Mouse (Mus musculus) bone marrow, adult 2 months (tissue): Measurements from ENCODE around the gene Nadk2. TPM values are rescaled to one million over a fixed set of nuclear protein-coding genes. Genes with fewer than 3 reads are reported as not detected.

Source experiments
- H3K27ac ChIP-seq: fragments of 200-500 bp; 2 replicates; pipeline ENCODE4 v1.5.1; 2012; ENCODE audit warnings: low read depth, mild to moderate bottlenecking, control low read depth, inconsistent platforms, low read length; ENCODE audit not compliant: control insufficient read depth, poor library complexity, insufficient read depth
- H3K4me1 ChIP-seq: fragments of 200-500 bp; 2 replicates; pipeline ENCODE4 v1.6.1; 2011; ENCODE audit warnings: low read length; ENCODE audit not compliant: control insufficient read depth, insufficient read depth
- H3K4me3 ChIP-seq: fragments of 200-500 bp; replicated peaks from 2 replicates; pipeline ENCODE3; 2011; ENCODE audit warnings: mild to moderate bottlenecking, low read depth, low read length, control low read depth; ENCODE audit not compliant: control insufficient read depth
- CTCF ChIP-seq: fragments of 200-500 bp; IDR thresholded peaks from 2 replicates; pipeline ENCODE4 v1.5.1; 2011; ENCODE audit warnings: low read length, control low read depth; ENCODE audit not compliant: control insufficient read depth, insufficient read depth
- POLR2A ChIP-seq: fragments of 200-500 bp; IDR thresholded peaks from 2 replicates; pipeline ENCODE4 v1.6.1; 2011; ENCODE audit warnings: low read depth, mild to moderate bottlenecking, control low read depth, low read length, borderline replicate concordance; ENCODE audit not compliant: control insufficient read depth
- WGBS: fragments of 180-500 bp; shearing (Covaris S2); methylation state at CpG from one replicate; pipeline ENCODE4 v1.1.7; 2018; 5-methylcytosine and 5-hydroxymethylcytosine counted together
- polyA plus RNA-seq: library from polyadenylated mRNA; stranded (reverse); fragments of >200 nt; gene quantifications from 2 replicates; pipeline ENCODE4 v1.2.4, GENCODE M21; 2011; ENCODE audit warnings: low replicate concordance; ENCODE audit not compliant: missing spikeins, insufficient read depth, insufficient read length

Gene Nadk2
- polyA plus RNA-seq, 1 experiment: 70.0 TPM

DNA sequence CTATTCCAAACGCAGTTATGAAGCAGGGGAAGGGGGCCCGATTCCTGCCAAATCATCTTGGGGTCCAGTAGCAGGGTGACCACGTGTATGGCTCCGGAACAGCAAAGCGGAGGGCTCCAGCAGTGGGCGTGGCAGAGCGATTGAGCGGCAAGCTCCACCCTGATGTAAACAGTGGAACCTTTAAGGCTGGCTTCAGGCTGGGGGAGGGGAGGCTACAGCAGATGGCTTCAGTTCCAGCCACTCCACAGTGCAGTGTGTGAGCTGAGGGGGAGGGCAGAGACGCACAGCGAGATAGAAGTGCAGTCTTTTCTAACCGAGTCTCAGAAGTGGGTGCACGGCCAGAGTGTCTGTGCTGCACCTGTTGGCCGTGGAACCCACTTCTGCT, 23.3 kb downstream of the Nadk2 start:
- no peak overlapping the region for H3K4me3 ChIP-seq
- 67% methylated on average over 13 of the region's 13 CpGs for whole genome bisulfite sequencing
- no peaks in the 10 kb centered on the region; the same call in 1 of the 2 replicates for H3K4me1 ChIP-seq
- no peak overlapping the region for H3K27ac ChIP-seq
- TF ChIP-seq POLR2A (no peak), CTCF (no peak)

DNA sequence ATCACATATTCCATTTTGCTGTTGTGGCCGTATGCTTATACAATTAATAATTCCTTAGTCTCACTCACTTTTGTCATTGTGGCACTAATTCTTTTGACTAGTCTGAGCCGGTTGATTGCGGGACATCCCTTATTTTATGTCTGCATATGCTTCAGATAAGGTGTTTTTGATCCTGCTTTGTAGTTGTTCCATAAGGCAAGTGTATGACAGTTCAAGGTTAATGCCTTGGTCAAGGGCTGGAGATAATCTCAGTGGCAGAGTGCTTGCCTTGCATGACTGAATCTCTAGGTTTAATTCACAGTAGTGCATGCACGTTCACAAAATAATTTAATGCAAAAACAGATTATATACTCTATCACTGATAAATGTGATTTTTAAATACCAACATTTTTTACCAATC, 25.8 kb downstream of the Nadk2 start:
- Histone ChIP-seq H3K27ac (no peak overlapping the region), H3K4me3 (no peak overlapping the region), H3K4me1 (no peaks in the 10 kb centered on the region; the same call in 1 of the 2 replicates)
- 90% methylated on average over 4 of the region's 4 CpGs for WGBS
- TF ChIP-seq POLR2A (no peak), CTCF (no peak)

DNA sequence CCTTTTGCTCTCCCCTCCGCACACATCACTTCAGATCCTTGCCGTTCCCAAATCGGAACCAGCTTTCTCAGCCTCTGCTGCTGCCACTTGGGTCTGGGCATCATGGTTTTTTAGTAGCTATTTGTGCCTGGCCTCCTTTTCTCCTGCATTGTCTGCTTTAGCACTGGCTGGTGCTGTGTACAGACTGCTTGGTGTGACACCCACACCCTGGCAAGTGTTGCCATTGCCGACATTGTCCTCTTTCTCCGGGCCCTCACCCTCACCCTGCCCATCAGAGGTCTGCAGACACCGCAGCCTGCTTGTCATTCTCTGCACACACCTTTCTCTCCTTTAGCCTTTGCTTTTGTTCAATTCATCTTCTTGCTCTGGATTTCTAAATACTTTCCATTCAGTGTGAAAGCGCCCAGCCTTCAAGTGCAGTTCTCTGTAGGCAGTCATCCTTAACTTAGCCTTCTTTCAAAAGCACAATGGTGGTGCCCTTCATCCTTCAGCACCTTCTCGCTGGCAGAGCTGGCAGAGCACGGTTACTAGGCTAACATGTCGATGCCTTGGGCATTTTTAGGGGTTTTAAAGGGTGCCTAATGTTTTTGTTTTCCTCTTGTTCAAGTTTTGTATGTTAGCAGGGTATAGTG, 29.5 kb downstream of the Nadk2 start:
- TF ChIP-seq CTCF (no peak), POLR2A (no peak)
- Histone ChIP-seq H3K27ac (no peak overlapping the region), H3K4me3 (no peak overlapping the region), H3K4me1 (no peaks in the 10 kb centered on the region)
- WGBS: 94% methylated on average over 10 of the region's 10 CpGs

DNA sequence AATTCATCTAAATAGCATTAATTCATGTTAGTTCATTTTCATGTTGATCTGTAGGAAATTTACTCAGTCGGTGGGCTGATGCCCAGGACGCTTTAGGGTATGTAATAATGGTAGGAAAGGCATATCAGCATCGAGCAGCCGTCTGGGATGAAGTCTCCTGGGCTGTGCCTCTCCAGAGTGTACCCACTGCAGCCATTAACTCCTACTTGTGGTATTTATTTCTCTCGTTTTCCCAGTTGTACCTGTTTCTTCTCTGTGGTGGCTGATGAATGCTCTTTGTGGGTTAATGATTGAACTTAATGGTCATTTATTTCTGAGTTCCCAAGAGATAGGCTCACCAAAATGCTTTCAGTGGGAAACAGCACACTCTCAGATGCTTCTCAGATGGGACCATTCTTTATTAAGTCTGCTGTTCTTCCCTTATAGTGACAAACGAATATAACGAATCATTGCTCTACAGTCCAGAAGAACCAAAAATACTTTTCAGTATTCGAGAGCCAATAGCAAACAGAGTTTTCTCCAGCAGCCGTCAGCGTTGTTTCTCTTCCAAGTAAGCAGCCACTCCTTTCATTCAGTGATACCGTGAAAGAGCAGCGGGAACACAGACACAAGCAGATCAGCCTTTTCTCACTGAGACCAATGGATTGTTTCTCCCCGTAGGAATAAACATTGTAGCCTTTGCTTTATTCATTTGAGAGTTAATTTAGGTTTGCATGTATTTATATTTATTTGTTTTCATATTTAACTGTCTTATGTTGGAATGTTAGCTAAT, 35.4 kb downstream of the Nadk2 start:
- Histone ChIP-seq H3K27ac (no peak overlapping the region), H3K4me3 (no peak overlapping the region), H3K4me1 (no peaks in the 10 kb centered on the region)
- TF ChIP-seq POLR2A: no peak
- no peak for TF ChIP-seq CTCF
- 90% methylated on average over 13 of the region's 13 CpGs for WGBS

DNA sequence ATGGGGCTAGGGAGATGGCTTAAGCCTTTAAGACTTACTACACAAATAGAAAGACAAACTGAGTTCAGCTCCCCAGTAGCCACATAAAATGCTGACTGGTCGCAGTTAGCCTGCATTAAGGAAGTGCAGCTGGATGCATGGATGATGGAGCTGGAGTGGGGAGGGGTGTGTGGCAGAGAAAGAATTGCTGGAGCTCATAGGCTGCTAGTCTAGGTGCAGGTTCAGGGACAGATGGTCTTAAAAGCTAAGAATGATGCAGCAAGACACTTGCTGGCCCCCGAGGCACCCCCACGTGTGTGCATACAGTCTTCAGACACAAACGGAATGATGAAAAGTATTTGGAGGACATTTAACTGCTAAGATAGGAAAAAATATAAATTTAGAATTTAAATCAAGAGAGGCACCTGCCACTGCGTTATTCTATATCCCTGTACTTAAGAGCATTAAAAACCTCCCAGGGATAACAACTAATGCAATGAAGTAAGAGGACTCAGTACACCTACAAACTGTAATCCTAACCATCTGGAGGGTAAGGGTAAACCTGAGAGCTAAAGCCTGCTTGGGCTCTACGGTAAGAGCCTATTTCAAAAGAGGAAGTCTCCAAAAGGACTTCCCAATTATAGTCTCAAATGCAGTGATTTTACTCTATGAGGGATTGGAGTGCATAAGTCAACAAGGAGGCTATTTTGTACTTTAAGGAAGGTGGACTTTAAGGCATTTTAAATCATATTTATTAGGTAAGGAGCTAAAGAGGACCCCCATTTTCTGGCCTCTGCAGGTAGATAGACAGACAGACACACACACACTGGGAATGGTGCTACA, 39.7 kb downstream of the Nadk2 start:
- WGBS: 76% methylated on average over 6 of the region's 6 CpGs
- Histone ChIP-seq H3K4me1 (no peaks in the 10 kb centered on the region), H3K4me3 (no peak overlapping the region), H3K27ac (no peak overlapping the region)
- TF ChIP-seq CTCF: no peak

DNA sequence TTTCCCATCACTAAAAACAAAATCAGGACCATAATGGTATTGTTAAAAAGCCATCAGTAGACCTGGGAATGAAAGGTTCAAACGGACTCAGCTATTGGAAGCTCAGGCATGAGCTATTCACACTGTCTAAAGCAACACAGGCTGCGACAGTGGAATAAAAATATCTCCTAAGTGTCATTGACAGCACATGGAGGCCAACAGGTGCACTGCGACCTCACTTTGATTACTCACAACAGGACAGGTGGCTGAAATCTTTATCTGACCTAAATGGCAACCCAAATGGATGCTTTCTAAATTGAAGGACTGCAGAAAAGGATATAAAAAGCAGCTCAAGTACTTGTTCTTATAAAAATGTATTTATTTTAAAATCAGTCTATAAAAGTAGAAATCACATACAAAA, 40.6 kb downstream of the Nadk2 start:
- TF ChIP-seq POLR2A: no peak
- 91% methylated on average over 3 of the region's 3 CpGs for WGBS
- Histone ChIP-seq H3K4me3 (no peak overlapping the region), H3K4me1 (no peaks in the 10 kb centered on the region), H3K27ac (no peak overlapping the region)

DNA sequence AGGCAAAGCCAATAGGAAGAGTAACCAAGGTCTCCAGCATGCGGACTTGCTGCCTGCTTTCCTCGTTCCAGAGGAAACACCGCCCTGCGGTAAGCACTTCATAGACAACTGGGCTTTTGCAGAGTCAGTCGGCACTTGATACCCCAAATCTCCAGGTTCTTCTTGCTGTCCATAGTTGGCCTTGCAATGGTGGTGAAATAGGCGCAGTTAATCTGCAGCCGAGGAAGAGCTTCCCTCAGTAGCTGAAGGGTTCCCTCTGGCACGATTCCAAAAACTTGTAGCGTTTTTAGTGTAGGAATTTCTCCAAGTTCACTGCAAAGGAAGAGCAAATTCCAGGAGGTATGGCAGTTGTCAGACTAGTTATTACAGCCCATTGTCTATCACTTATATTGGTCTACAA, 42.5 kb downstream of the Nadk2 start:
- no peak overlapping the region for H3K27ac ChIP-seq
- no peak overlapping the region for H3K4me3 ChIP-seq
- WGBS: 84% methylated on average over 9 of the region's 9 CpGs
- no peaks in the 10 kb centered on the region for H3K4me1 ChIP-seq
- no peak for TF ChIP-seq POLR2A

DNA sequence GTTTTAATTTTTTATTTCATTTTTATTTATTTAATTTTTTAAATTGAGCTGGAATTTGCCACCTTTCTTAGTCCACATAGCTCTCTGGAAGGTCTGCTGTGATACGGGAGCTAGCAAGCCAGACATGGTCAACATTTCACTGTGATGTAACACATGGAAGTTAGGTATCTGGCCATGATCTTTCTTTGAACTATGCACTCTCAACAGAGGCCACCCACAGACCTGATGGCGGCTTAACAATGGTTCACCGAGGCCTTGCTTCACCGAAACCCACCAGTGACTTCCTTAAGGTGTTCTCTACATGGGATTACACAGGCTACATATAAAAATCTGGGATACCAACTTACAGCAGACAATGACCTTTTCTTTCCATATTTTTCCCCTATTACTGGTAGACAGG, 43.1 kb downstream of the Nadk2 start:
- no peaks in the 10 kb centered on the region for H3K4me1 ChIP-seq
- TF ChIP-seq POLR2A (no peak), CTCF (no peak)
- H3K27ac ChIP-seq: no peak overlapping the region
- H3K4me3 ChIP-seq: no peak overlapping the region
- WGBS: 90% methylated on average over 4 of the region's 4 CpGs
